Mouse (Mus musculus) CD4-positive helper T cell, adult 2 months (primary cell): ENCODE measurements around the gene Plaur.
"Not testable (repeated sequence)": the region's sequence is repeated elsewhere in the genome, so short reads cannot be mapped to it uniquely, and the experiment has no call there.

Experiments used
- DNase-seq: peaks from one replicate; pipeline ENCODE4 v3.0.0-alpha.2; 2012; ENCODE audit warnings: low read depth, missing footprints, low spot score

Gene Plaur

GRCm38 (mm10) chr7:24476856-24477255, 14.6 kb downstream of the Plaur start:
- no peak for DNase-seq

GRCm38 (mm10) chr7:24478911-24479310, 16.6 kb downstream of the Plaur start:
- DNase-seq, result no peak

- no peak for DNase-seq
Measured at GRCm38 (mm10) chr7:24479685-24480084, 17.4 kb downstream of the Plaur start.

GRCm38 (mm10) chr7:24480121-24480941, 18.0 kb downstream of the Plaur start:
- no peak for DNase-seq

- no peak for DNase-seq
Measured at GRCm38 (mm10) chr7:24480986-24481473, 18.7 kb downstream of the Plaur start.

DNA sequence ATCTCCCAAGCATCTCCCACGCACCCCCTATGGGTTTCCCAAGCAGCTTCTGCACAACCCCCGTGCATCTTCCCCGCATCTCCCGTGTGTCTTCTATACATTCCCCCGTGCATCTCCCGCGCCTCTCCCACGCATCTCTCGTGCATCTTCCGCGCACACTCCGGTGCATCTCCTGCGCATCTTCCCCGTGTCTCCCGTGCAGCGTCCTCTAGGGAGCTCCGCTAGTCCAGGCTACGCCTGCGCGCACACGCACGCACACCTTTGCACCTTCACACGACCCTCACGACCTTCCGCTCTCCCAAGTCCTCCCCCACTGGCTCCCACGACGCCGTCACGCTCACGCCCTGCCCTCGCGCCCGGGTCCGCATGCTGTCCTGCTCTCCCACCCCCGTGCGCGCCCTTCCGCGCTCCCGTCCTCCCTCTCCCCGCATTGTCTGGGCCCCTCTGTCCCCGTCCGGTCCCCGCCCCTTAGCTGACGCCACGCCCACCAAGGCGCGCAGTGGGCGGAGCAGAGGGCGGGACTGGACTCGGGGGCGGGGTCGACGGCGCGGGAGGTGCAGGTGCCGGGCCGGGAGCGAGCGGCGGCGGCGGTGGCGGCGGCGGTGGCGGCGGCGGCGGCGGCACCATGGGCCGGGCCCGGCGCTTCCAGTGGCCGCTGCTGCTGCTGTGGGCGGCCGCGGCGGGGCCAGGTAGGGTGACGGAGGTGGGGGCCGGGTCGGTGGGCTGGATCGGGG, 19.4 kb downstream of the Plaur start, which contains the start of gene Cadm4:
Cadm4 (plus strand) TSS at position 550 of the 734 bp plus-strand sequence.
- DNase-seq, result peak; percentile 85

GRCm38 (mm10) chr7:24482208-24483020, 20.1 kb downstream of the Plaur start:
- DNase-seq, result no peak

DNA sequence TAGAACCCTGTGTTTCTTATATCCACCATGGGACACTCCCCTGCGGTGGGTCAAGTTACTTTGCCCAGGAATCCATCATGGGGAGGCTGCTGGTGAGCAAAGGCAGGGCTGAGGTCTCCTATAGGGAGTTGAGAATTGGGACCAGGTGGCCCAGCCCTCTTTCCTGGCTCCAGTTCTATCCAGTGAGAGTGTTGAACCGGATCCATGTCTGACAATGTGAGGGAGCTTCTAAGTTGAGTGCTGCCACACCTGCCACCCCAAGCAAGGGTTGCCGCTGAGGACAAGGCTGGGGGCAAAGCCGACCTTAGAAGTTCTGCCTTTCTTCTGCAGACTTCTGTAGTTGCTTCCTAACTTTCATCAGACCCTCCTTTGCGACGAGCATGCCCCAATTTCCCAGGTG, 21.0 kb downstream of the Plaur start:
- DNase-seq, result not testable (repeated sequence)

DNA sequence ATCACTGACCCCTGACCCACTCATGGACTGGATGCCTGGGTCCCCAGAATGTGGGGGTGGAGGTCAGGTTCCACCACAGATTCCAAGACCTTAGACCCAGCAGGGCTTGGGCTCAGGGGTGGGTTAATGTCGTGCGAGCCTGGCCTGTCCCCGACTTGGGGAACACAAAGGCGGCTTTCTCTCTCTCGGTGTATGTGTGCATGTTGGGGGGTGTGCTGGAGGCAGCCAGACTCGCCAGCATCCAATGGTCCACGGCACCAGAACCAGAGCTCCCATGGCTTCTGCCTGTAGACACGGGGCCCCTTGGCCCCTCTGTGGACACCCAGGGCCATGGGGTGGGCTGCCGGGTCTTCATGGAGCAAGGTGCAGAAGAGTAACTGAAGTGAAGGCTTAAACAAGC, 23.2 kb downstream of the Plaur start:
- DNase-seq, result no peak

GRCm38 (mm10) chr7:24486654-24487130, 24.4 kb downstream of the Plaur start:
- DNase-seq, result no peak

GRCm38 (mm10) chr7:24487403-24487802, 25.1 kb downstream of the Plaur start:
- DNase-seq, result no peak

DNA sequence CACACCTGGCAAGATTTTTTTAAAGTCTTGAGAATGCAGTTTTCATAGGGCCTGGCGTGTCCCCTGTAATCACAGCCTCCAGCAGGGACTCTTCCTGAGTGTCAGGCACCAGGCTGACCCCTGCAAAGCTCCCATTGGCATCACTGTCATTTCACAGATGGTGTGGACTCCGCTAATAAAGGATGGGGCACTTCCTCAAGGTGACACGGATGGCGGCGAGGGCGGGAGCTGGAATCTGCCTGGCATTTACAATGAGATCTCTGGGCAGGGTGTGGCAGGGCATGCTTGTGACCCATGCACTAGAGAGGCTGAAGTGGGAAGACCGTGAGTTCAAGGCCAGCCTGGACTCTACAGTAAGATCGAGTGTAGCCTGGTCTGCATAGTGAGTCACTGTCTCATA, 26.0 kb downstream of the Plaur start:
- DNase-seq, result no peak

GRCm38 (mm10) chr7:24499856-24500577, 37.7 kb downstream of the Plaur start:
- DNase-seq, result no peak

- DNase-seq, result peak; percentile 47
Measured at GRCm38 (mm10) chr7:24500929-24501328, 38.6 kb downstream of the Plaur start.

DNA sequence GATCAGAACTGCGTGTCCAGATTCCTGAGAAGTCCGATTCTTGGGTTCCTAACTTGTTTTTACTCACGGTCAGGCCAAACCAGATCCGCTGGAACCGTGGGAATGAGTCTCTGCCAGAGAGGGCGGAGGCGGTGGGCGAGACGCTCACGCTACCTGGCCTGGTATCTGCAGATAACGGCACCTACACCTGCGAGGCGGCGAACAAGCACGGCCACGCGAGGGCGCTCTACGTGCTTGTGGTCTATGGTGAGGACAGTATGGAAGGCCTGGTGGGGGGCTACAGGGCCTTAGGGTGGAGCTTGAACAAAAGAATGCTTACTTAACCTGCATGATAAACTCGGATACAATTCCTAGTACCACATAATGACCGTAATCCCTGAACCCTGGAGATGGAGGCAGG, 39.2 kb downstream of the Plaur start:
- DNase-seq, result no peak

DNA sequence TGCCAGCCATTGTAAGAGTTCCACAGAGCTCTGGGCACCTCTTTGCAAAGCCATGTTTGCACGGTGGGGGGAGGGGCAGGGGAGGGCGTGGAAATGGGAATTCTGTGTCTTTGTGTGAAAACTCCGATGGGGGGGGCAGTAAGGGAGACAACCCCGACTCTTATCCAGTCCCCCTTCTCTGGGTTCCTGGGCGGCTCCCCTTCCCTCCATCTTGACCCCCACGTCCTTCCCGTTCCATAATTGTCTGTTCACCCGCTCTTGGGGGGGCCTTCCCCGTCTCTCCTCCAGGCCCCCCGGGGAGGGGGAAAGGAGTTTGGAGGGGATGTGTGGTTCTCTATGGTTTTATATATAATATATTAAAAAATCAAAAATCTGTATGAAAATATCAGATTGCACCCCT, 41.7 kb downstream of the Plaur start:
- no peak for DNase-seq

- DNase-seq, result no peak
Measured at GRCm38 (mm10) chr7:24504868-24505267, 42.6 kb downstream of the Plaur start.

GRCm38 (mm10) chr7:24505447-24506064, 43.3 kb downstream of the Plaur start:
- no peak for DNase-seq

DNA sequence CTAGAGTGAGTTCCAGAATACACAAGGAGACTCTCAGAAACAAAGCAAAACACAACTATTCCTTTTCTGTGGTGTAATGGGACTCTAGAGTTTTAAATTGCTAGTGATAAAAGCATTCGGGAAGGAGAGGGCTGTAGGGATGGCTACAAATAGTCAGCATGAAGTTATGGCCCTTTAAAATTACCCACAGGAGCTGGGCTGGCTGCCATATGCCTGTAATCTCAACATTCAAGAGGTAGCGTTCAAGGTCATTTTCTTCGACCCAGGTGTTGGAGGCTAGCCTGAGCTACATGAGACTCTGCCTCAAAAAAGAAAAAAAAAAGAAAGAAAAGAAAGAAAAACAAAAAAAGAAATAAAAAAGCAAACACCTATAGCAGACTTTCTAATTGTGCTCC, 43.8 kb downstream of the Plaur start:
- DNase-seq, result no peak

GRCm38 (mm10) chr7:24506476-24506837, 44.2 kb downstream of the Plaur start:
- DNase-seq, result no peak
